Mouse (Mus musculus): ENCODE measurements around the gene Fbxw8. TPM values are rescaled to one million over a fixed set of nuclear protein-coding genes. Genes with fewer than 3 reads are reported as not detected.

The Fbxw8 gene
- total and polyA plus RNA-seq, 3 experiments = 26.1 to 34.0 (median 30.2) TPM

GRCm38 (mm10) chr5:118136391-118136790, 18.9 kb downstream of the Fbxw8 start:
- Histone ChIP-seq H3K27me3 (ENCODE audit: insufficient read depth, low read length) (no peaks in the 10 kb centered on the region), H3K36me3 (replicated peaks) (peaks cover 97% of the 10 kb centered on the region), H3K4me1 (ENCODE audit: insufficient read depth, low read depth, low read length) (no peaks in the 10 kb centered on the region), H3K4me3 (ENCODE audit: low read depth, low read length) (no peak overlapping the region), H3K9me3 (replicated peaks) (no peaks in the 10 kb centered on the region)
- no peak for DNase-seq (ENCODE audit: low spot score)
- TF ChIP-seq CTCF (IDR thresholded peaks at IDR 0.05; ENCODE audit: low read depth, low read length) = no peak
- TF ChIP-seq POLR2AphosphoS5 (IDR thresholded peaks at IDR 0.05; ENCODE audit: insufficient replicate concordance, low read depth, low read length) = no peak
- TF ChIP-seq TAL1 (conservative IDR thresholded peaks at IDR 0.05; ENCODE audit: low read depth, low read length) = no peak
- TF ChIP-seq GATA2 (IDR thresholded peaks at IDR 0.05; ENCODE audit: borderline replicate concordance, low read depth, low read length) = no peak
- TF ChIP-seq GATA1 (IDR thresholded peaks at IDR 0.05; ENCODE audit: borderline replicate concordance, low read length) = no peak
- no peak for ATAC-seq (ENCODE audit: extremely low read depth, insufficient number of reproducible peaks, low FRiP score, poor library complexity, severe bottlenecking)

GRCm38 (mm10) chr5:118128651-118129050, 26.6 kb downstream of the Fbxw8 start:
- H3K36me3 ChIP-seq (replicated peaks) = peaks cover 97% of the 10 kb centered on the region
- no peak for TF ChIP-seq TAL1 (conservative IDR thresholded peaks at IDR 0.05; ENCODE audit: low read depth, low read length)
- no peak for TF ChIP-seq CTCF (IDR thresholded peaks at IDR 0.05; ENCODE audit: low read depth, low read length)
- no peak for TF ChIP-seq GATA1 (IDR thresholded peaks at IDR 0.05; ENCODE audit: borderline replicate concordance, low read length)
- no peak for TF ChIP-seq GATA2 (IDR thresholded peaks at IDR 0.05; ENCODE audit: borderline replicate concordance, low read depth, low read length)
- no peak for TF ChIP-seq POLR2AphosphoS5 (IDR thresholded peaks at IDR 0.05; ENCODE audit: insufficient replicate concordance, low read depth, low read length)
- no peak for ATAC-seq (ENCODE audit: extremely low read depth, insufficient number of reproducible peaks, low FRiP score, poor library complexity, severe bottlenecking)

GRCm38 (mm10) chr5:118128208-118128607, 27.1 kb downstream of the Fbxw8 start:
- Histone ChIP-seq H3K4me3 (ENCODE audit: low read depth, low read length) (no peak overlapping the region), H3K9me3 (replicated peaks) (no peaks in the 10 kb centered on the region), H3K27me3 (ENCODE audit: insufficient read depth, low read length) (no peaks in the 10 kb centered on the region), H3K36me3 (replicated peaks) (peaks cover 97% of the 10 kb centered on the region), H3K4me1 (ENCODE audit: insufficient read depth, low read depth, low read length) (no peaks in the 10 kb centered on the region)
- no peak for DNase-seq (ENCODE audit: low spot score)
- ATAC-seq (ENCODE audit: extremely low read depth, insufficient number of reproducible peaks, low FRiP score, poor library complexity, severe bottlenecking) = no peak
- TF ChIP-seq TAL1 (conservative IDR thresholded peaks at IDR 0.05; ENCODE audit: low read depth, low read length) (no peak), GATA1 (IDR thresholded peaks at IDR 0.05; ENCODE audit: borderline replicate concordance, low read length) (no peak)

More at GRCm38 (mm10) chr5:118128651-118129050, 26.6 kb downstream of the Fbxw8 start:
- H3K4me1 ChIP-seq (ENCODE audit: insufficient read depth, low read depth, low read length) = no peaks in the 10 kb centered on the region
- no peak overlapping the region for H3K4me3 ChIP-seq (ENCODE audit: low read depth, low read length)
- no peaks in the 10 kb centered on the region for H3K27me3 ChIP-seq (ENCODE audit: insufficient read depth, low read length)
- no peak for DNase-seq (ENCODE audit: low spot score)
- H3K9me3 ChIP-seq (replicated peaks) = no peaks in the 10 kb centered on the region

GRCm38 (mm10) chr5:118126671-118127070, 28.6 kb downstream of the Fbxw8 start:
- DNase-seq (ENCODE audit: low spot score) (no peak), ATAC-seq (ENCODE audit: extremely low read depth, insufficient number of reproducible peaks, low FRiP score, poor library complexity, severe bottlenecking) (no peak)
- Histone ChIP-seq H3K36me3 (replicated peaks) (peaks cover 98% of the 10 kb centered on the region), H3K9me3 (replicated peaks) (no peaks in the 10 kb centered on the region), H3K4me3 (ENCODE audit: low read depth, low read length) (no peak overlapping the region), H3K4me1 (ENCODE audit: insufficient read depth, low read depth, low read length) (no peaks in the 10 kb centered on the region), H3K27me3 (ENCODE audit: insufficient read depth, low read length) (no peaks in the 10 kb centered on the region)
- TF ChIP-seq GATA1 (IDR thresholded peaks at IDR 0.05; ENCODE audit: borderline replicate concordance, low read length) (no peak), CTCF (IDR thresholded peaks at IDR 0.05; ENCODE audit: low read depth, low read length) (no peak), TAL1 (conservative IDR thresholded peaks at IDR 0.05; ENCODE audit: low read depth, low read length) (no peak), POLR2AphosphoS5 (IDR thresholded peaks at IDR 0.05; ENCODE audit: insufficient replicate concordance, low read depth, low read length) (no peak), GATA2 (IDR thresholded peaks at IDR 0.05; ENCODE audit: borderline replicate concordance, low read depth, low read length) (no peak)

- TF ChIP-seq TAL1 (conservative IDR thresholded peaks at IDR 0.05; ENCODE audit: low read depth, low read length) (no peak), CTCF (IDR thresholded peaks at IDR 0.05; ENCODE audit: low read depth, low read length) (no peak)
- H3K9me3 ChIP-seq (replicated peaks) = no peaks in the 10 kb centered on the region
- no peaks in the 10 kb centered on the region for H3K27me3 ChIP-seq (ENCODE audit: insufficient read depth, low read length)
- peaks cover 99% of the 10 kb centered on the region for H3K36me3 ChIP-seq (replicated peaks)
- DNase-seq (ENCODE audit: low spot score) (no peak), ATAC-seq (ENCODE audit: extremely low read depth, insufficient number of reproducible peaks, low FRiP score, poor library complexity, severe bottlenecking) (no peak)
- H3K4me1 ChIP-seq (ENCODE audit: insufficient read depth, low read depth, low read length) = no peaks in the 10 kb centered on the region
- no peak overlapping the region for H3K4me3 ChIP-seq (ENCODE audit: low read depth, low read length)
These were observed 32.2 kb downstream of the Fbxw8 start for GRCm38 (mm10) chr5:118123096-118123495.

- Histone ChIP-seq H3K27me3 (ENCODE audit: insufficient read depth, low read length) (no peaks in the 10 kb centered on the region), H3K4me3 (ENCODE audit: low read depth, low read length) (no peak overlapping the region), H3K4me1 (ENCODE audit: insufficient read depth, low read depth, low read length) (no peaks in the 10 kb centered on the region), H3K36me3 (replicated peaks) (peaks cover 98% of the 10 kb centered on the region), H3K9me3 (replicated peaks) (no peaks in the 10 kb centered on the region)
- DNase-seq (ENCODE audit: low spot score) (no peak), ATAC-seq (ENCODE audit: extremely low read depth, insufficient number of reproducible peaks, low FRiP score, poor library complexity, severe bottlenecking) (no peak)
- no peak for TF ChIP-seq TAL1 (conservative IDR thresholded peaks at IDR 0.05; ENCODE audit: low read depth, low read length)
- TF ChIP-seq GATA1 (IDR thresholded peaks at IDR 0.05; ENCODE audit: borderline replicate concordance, low read length) = no peak
- TF ChIP-seq CTCF (IDR thresholded peaks at IDR 0.05; ENCODE audit: low read depth, low read length) = no peak
- TF ChIP-seq GATA2 (IDR thresholded peaks at IDR 0.05; ENCODE audit: borderline replicate concordance, low read depth, low read length) = no peak
- no peak for TF ChIP-seq POLR2AphosphoS5 (IDR thresholded peaks at IDR 0.05; ENCODE audit: insufficient replicate concordance, low read depth, low read length)
These were observed 33.3 kb downstream of the Fbxw8 start for GRCm38 (mm10) chr5:118121928-118122327.

- no peaks in the 10 kb centered on the region for H3K27me3 ChIP-seq (ENCODE audit: insufficient read depth, low read length)
- no peaks in the 10 kb centered on the region for H3K9me3 ChIP-seq (replicated peaks)
- DNase-seq (ENCODE audit: low spot score) (no peak), ATAC-seq (ENCODE audit: extremely low read depth, insufficient number of reproducible peaks, low FRiP score, poor library complexity, severe bottlenecking) (no peak)
- H3K4me1 ChIP-seq (ENCODE audit: insufficient read depth, low read depth, low read length) = no peaks in the 10 kb centered on the region
- H3K4me3 ChIP-seq (ENCODE audit: low read depth, low read length) = no peak overlapping the region
- H3K36me3 ChIP-seq (replicated peaks) = peaks cover 98% of the 10 kb centered on the region
- TF ChIP-seq POLR2AphosphoS5 (IDR thresholded peaks at IDR 0.05; ENCODE audit: insufficient replicate concordance, low read depth, low read length) = no peak
- TF ChIP-seq CTCF (IDR thresholded peaks at IDR 0.05; ENCODE audit: low read depth, low read length) = no peak
- no peak for TF ChIP-seq TAL1 (conservative IDR thresholded peaks at IDR 0.05; ENCODE audit: low read depth, low read length)
- TF ChIP-seq GATA1 (IDR thresholded peaks at IDR 0.05; ENCODE audit: borderline replicate concordance, low read length) = no peak
- no peak for TF ChIP-seq GATA2 (IDR thresholded peaks at IDR 0.05; ENCODE audit: borderline replicate concordance, low read depth, low read length)
These were observed 34.6 kb downstream of the Fbxw8 start for GRCm38 (mm10) chr5:118120670-118121069.

All from G1E (cell line).